Mouse (Mus musculus) hindbrain, embryonic 15.5 days (tissue): ENCODE results near the gene Shf. TPM values are rescaled to one million over a fixed set of nuclear protein-coding genes. Genes with fewer than 3 reads are reported as not detected.

Source experiments
- ATAC-seq: fragments of 200-750 bp; cut with Nextera tagmentation; 2 replicates; pipeline ENCODE4 v1.8.0; 2017; ENCODE audit warnings: low read depth, moderate number of reproducible peaks, moderate TSS enrichment; ENCODE audit not compliant: low FRiP score
- H3K27ac ChIP-seq: fragments of 300-500 bp; sonication (generic); replicated peaks from 2 replicates; pipeline ENCODE4 v1.5.1; 2015; ENCODE audit warnings: mild to moderate bottlenecking, inconsistent platforms
- H3K27me3 ChIP-seq: fragments of 300-500 bp; sonication (generic); 2 replicates; pipeline ENCODE4 v1.6.1; 2015; ENCODE audit warnings: control low read depth, inconsistent platforms
- H3K36me3 ChIP-seq: fragments of 300-500 bp; sonication (generic); 2 replicates; pipeline ENCODE4 v1.6.1; 2015; ENCODE audit warnings: control low read depth, inconsistent platforms
- H3K4me1 ChIP-seq: fragments of 300-500 bp; sonication (generic); replicated peaks from 2 replicates; pipeline ENCODE4 v1.6.1; 2015; ENCODE audit warnings: control low read depth, inconsistent platforms
- H3K4me2 ChIP-seq: fragments of 300-500 bp; sonication (generic); 2 replicates; pipeline ENCODE4 v1.6.1; 2015; ENCODE audit warnings: moderate library complexity, mild to moderate bottlenecking, inconsistent platforms
- H3K4me3 ChIP-seq: fragments of 300-500 bp; sonication (generic); 2 replicates; pipeline ENCODE4 v1.5.1; 2015; ENCODE audit warnings: mild to moderate bottlenecking, inconsistent platforms
- H3K9ac ChIP-seq: fragments of 300-500 bp; sonication (generic); 2 replicates; pipeline ENCODE4 v1.6.1; 2015; ENCODE audit warnings: inconsistent platforms
- H3K9me3 ChIP-seq: fragments of 300-500 bp; sonication (generic); 2 replicates; pipeline ENCODE4 v1.6.1; 2016; ENCODE audit warnings: control low read depth, inconsistent platforms
- WGBS: fragments of 180-500 bp; shearing (Covaris S2); methylation state at CpG from one replicate; pipeline ENCODE4 v1.1.7; 2015; 5-methylcytosine and 5-hydroxymethylcytosine counted together
- polyA plus RNA-seq: library from polyadenylated mRNA; unstranded; fragments of >200 nt; fragmentation: Nextera tagmentation; extraction: Ambion mirVana; gene quantifications from 2 replicates; pipeline ENCODE4 v1.2.1, GENCODE M21; 2015

Shf gene
- polyA plus RNA-seq, 1 experiment from 2014 or later = 12.6 TPM

- Histone ChIP-seq H3K4me3 (no peak overlapping the region), H3K36me3 (no peaks in the 10 kb centered on the region), H3K27ac (no peak overlapping the region), H3K9ac (no peak overlapping the region), H3K4me2 (no peak overlapping the region), H3K27me3 (peaks cover 25% of the 10 kb centered on the region), H3K9me3 (no peaks in the 10 kb centered on the region), H3K4me1 (peaks cover 11% of the 10 kb centered on the region; the same call in 1 of the 2 replicates)
- no peak for ATAC-seq
- WGBS = 34% methylated on average over 3 of the region's 3 CpGs
These were observed 59.3 kb downstream of the Shf start for GRCm38 (mm10) chr2:122309647-122310046.

- H3K27ac ChIP-seq = no peak overlapping the region
- 50% methylated on average over 4 of the region's 4 CpGs for WGBS
- no peak overlapping the region for H3K4me2 ChIP-seq
- H3K27me3 ChIP-seq = peaks cover 28% of the 10 kb centered on the region
- peak; percentile 23 for ATAC-seq
- no peak overlapping the region for H3K4me3 ChIP-seq
- no peaks in the 10 kb centered on the region for H3K36me3 ChIP-seq
- H3K4me1 ChIP-seq = peaks cover 13% of the 10 kb centered on the region
- H3K9ac ChIP-seq = no peak overlapping the region
- no peaks in the 10 kb centered on the region for H3K9me3 ChIP-seq
These were observed 62.8 kb downstream of the Shf start for GRCm38 (mm10) chr2:122306184-122306583.

GRCm38 (mm10) chr2:122305097-122305892 is 63.7 kb downstream of the Shf start:
- no peak for ATAC-seq
- 92% methylated on average over 16 of the region's 16 CpGs for WGBS
- Histone ChIP-seq H3K9me3 (no peaks in the 10 kb centered on the region), H3K4me1 (peaks cover 21% of the 10 kb centered on the region), H3K9ac (no peak overlapping the region), H3K4me3 (no peak overlapping the region), H3K4me2 (no peak overlapping the region), H3K27me3 (peaks cover 37% of the 10 kb centered on the region), H3K36me3 (no peaks in the 10 kb centered on the region), H3K27ac (no peak overlapping the region)

- Histone ChIP-seq H3K27ac (no peak overlapping the region), H3K9me3 (no peaks in the 10 kb centered on the region), H3K36me3 (no peaks in the 10 kb centered on the region), H3K9ac (no peak overlapping the region), H3K4me2 (no peak overlapping the region), H3K4me1 (peaks cover 21% of the 10 kb centered on the region), H3K4me3 (no peak overlapping the region), H3K27me3 (peaks cover 45% of the 10 kb centered on the region)
- 88% methylated on average over 6 of the region's 6 CpGs for WGBS
- no peak for ATAC-seq
These were observed 64.4 kb downstream of the Shf start for GRCm38 (mm10) chr2:122304544-122304943.

- whole genome bisulfite sequencing = 11% methylated on average over 9 of the region's 9 CpGs
- Histone ChIP-seq H3K36me3 (no peaks in the 10 kb centered on the region), H3K27me3 (peaks cover 63% of the 10 kb centered on the region), H3K4me3 (0 out of 2 replicates have a peak overlapping the region, but pooled peaks have one; percentile 38), H3K4me1 (peaks cover 38% of the 10 kb centered on the region), H3K9ac (no peak overlapping the region), H3K4me2 (peak overlapping the region; percentile 88), H3K9me3 (no peaks in the 10 kb centered on the region), H3K27ac (no peak overlapping the region)
- peak; percentile 59; the same call in 1 of the 2 replicates for ATAC-seq
These were observed 66.3 kb downstream of the Shf start for GRCm38 (mm10) chr2:122302574-122303241.

- no peak overlapping the region for H3K27ac ChIP-seq
- peaks cover 69% of the 10 kb centered on the region for H3K27me3 ChIP-seq
- H3K9me3 ChIP-seq = no peaks in the 10 kb centered on the region
- H3K4me3 ChIP-seq = peak overlapping the region; percentile 38
- peaks cover 44% of the 10 kb centered on the region for H3K4me1 ChIP-seq
- ATAC-seq = no peak
- no peaks in the 10 kb centered on the region for H3K36me3 ChIP-seq
- peak overlapping the region; percentile 88 for H3K4me2 ChIP-seq
- peak overlapping the region; percentile 39 for H3K9ac ChIP-seq
- WGBS = 8% methylated on average over 23 of the region's 23 CpGs
These were observed 66.9 kb downstream of the Shf start for GRCm38 (mm10) chr2:122301921-122302573.

GRCm38 (mm10) chr2:122301081-122301920 is 67.7 kb downstream of the Shf start:
- Histone ChIP-seq H3K36me3 (no peaks in the 10 kb centered on the region), H3K4me3 (peak overlapping the region; percentile 38), H3K9ac (peak overlapping the region; percentile 39), H3K4me2 (peak overlapping the region; percentile 88), H3K4me1 (peaks cover 49% of the 10 kb centered on the region), H3K9me3 (no peaks in the 10 kb centered on the region), H3K27ac (no peak overlapping the region), H3K27me3 (peaks cover 66% of the 10 kb centered on the region)
- WGBS = under 1% methylated on average over 48 of the region's 48 CpGs
- peak; percentile 52 for ATAC-seq

- no peaks in the 10 kb centered on the region for H3K9me3 ChIP-seq
- H3K9ac ChIP-seq = no peak overlapping the region
- peak overlapping the region; percentile 88 for H3K4me2 ChIP-seq
- no peak for ATAC-seq
- peak overlapping the region; percentile 38 for H3K4me3 ChIP-seq
- peaks cover 71% of the 10 kb centered on the region for H3K27me3 ChIP-seq
- no peaks in the 10 kb centered on the region for H3K36me3 ChIP-seq
- WGBS = 6% methylated on average over 14 of the region's 14 CpGs
- H3K4me1 ChIP-seq = peaks cover 49% of the 10 kb centered on the region
- no peak overlapping the region for H3K27ac ChIP-seq
These were observed 68.3 kb downstream of the Shf start for GRCm38 (mm10) chr2:122300656-122301020.

- H3K4me2 ChIP-seq = no peak overlapping the region
- peaks cover 49% of the 10 kb centered on the region for H3K4me1 ChIP-seq
- no peaks in the 10 kb centered on the region for H3K36me3 ChIP-seq
- H3K9ac ChIP-seq = no peak overlapping the region
- no peak overlapping the region for H3K4me3 ChIP-seq
- no peak for ATAC-seq
- H3K27me3 ChIP-seq = peaks cover 76% of the 10 kb centered on the region
- WGBS = 8% methylated on average over 14 of the region's 14 CpGs
- no peak overlapping the region for H3K27ac ChIP-seq
- no peaks in the 10 kb centered on the region for H3K9me3 ChIP-seq
These were observed 68.9 kb downstream of the Shf start for GRCm38 (mm10) chr2:122299911-122300655.
